Mouse (Mus musculus) kidney, embryonic 15.5 days (tissue): ENCODE measurements at regions not wholly inside any gene's neighbourhood (a gene's known extent, or its start where the extent isn't known, plus 50 kb on each side); places are given as distances from the start of the nearest gene placed in this dataset.

Source experiments
- ATAC-seq: fragments of 200-750 bp; cut with Nextera tagmentation; replicated peaks from 2 replicates; pipeline ENCODE4 v1.8.0; 2017; ENCODE audit warnings: moderate TSS enrichment; ENCODE audit not compliant: low FRiP score
- H3K27ac ChIP-seq: fragments of 300-500 bp; sonication (generic); 2 replicates; pipeline ENCODE4 v1.5.1; 2015; ENCODE audit warnings: mild to moderate bottlenecking, inconsistent platforms
- H3K27me3 ChIP-seq: fragments of 300-500 bp; sonication (generic); 2 replicates; pipeline ENCODE4 v1.6.1; 2015; ENCODE audit warnings: inconsistent platforms
- H3K36me3 ChIP-seq: fragments of 300-500 bp; sonication (generic); 2 replicates; pipeline ENCODE4 v1.6.1; 2015; ENCODE audit warnings: inconsistent platforms
- H3K4me1 ChIP-seq: fragments of 300-500 bp; sonication (generic); 2 replicates; pipeline ENCODE4 v1.6.1; 2015; ENCODE audit warnings: inconsistent platforms
- H3K4me2 ChIP-seq: fragments of 300-500 bp; sonication (generic); 2 replicates; pipeline ENCODE4 v1.6.1; 2015; ENCODE audit warnings: moderate library complexity, mild to moderate bottlenecking, inconsistent platforms
- H3K4me3 ChIP-seq: fragments of 300-500 bp; sonication (generic); replicated peaks from 2 replicates; pipeline ENCODE4 v1.5.1; 2015; ENCODE audit warnings: mild to moderate bottlenecking, inconsistent platforms
- H3K9ac ChIP-seq: fragments of 300-500 bp; sonication (generic); 2 replicates; pipeline ENCODE4 v1.6.1; 2015; ENCODE audit warnings: mild to moderate bottlenecking, inconsistent platforms
- H3K9me3 ChIP-seq: fragments of 300-500 bp; sonication (generic); replicated peaks from 2 replicates; pipeline ENCODE4 v1.6.1; 2016; ENCODE audit warnings: inconsistent platforms
- WGBS: fragments of 180-500 bp; shearing (Covaris S2); methylation state at CpG from one replicate; pipeline ENCODE4 v1.1.7; 2015; ENCODE audit warnings: mixed read lengths; 5-methylcytosine and 5-hydroxymethylcytosine counted together

GRCm38 (mm10) chr8:92005091-92005490 lies 203.2 kb upstream of the Irx3 start:
- 0 out of 2 replicates have a peak, but pooled peaks cover 3% of the 10 kb centered on the region for H3K9me3 ChIP-seq
- H3K4me3 ChIP-seq = no peak overlapping the region
- H3K9ac ChIP-seq = no peak overlapping the region
- peaks cover 17% of the 10 kb centered on the region for H3K4me1 ChIP-seq
- H3K27ac ChIP-seq = no peak overlapping the region
- 84% methylated on average over 2 of the region's 2 CpGs for WGBS
- peaks cover 59% of the 10 kb centered on the region for H3K27me3 ChIP-seq
- H3K4me2 ChIP-seq = no peak overlapping the region
- H3K36me3 ChIP-seq = no peaks in the 10 kb centered on the region
- ATAC-seq = no peak

DNA sequence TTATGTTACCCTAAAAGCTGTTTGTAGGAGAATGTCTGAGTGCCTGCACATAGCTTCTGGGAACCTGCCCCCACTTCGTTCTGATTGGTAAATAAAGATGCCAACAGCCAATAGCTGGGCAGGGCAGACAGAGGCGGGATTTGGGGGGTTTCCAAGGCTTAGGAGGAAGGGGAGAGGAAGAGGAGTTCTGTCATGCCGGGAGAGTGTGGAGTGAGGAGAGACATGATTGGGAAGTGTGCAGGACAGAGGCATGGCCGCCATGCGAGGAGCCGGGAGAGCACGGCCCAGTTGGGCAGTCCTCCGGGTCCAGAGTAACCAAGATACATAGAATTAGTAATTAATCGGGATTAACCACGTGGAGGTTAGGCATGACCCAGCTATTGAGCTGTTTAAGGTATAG lies 202.7 kb upstream of the Irx3 start:
- H3K9ac ChIP-seq = no peak overlapping the region
- WGBS = 76% methylated on average over 10 of the region's 10 CpGs
- H3K4me3 ChIP-seq = no peak overlapping the region
- no peak overlapping the region for H3K4me2 ChIP-seq
- peaks cover 55% of the 10 kb centered on the region for H3K27me3 ChIP-seq
- no peak for ATAC-seq
- H3K27ac ChIP-seq = no peak overlapping the region
- no peaks in the 10 kb centered on the region for H3K36me3 ChIP-seq
- H3K4me1 ChIP-seq = peaks cover 12% of the 10 kb centered on the region
- H3K9me3 ChIP-seq = 0 out of 2 replicates have a peak, but pooled peaks cover 3% of the 10 kb centered on the region

DNA sequence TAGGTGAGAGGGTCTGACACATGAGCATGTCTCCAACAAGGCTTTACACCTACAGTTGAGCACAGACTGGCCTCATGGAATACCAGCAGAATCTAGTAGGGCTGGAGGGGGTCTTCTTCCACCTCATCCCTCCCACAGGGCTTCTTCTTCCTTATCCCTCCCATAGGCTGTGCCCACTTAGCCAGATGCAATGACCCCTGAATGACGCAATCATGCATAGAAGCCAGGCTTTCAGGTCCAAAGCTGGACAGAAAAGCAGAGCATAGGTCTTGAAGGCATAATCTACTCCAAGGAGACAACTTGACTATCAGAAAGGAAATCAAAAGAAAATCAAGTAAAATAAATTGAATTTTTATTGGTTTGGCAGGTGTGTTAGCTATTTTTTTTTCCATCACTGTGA lies 198.5 kb upstream of the Irx3 start:
- H3K9me3 ChIP-seq = 0 out of 2 replicates have a peak, but pooled peaks cover 8% of the 10 kb centered on the region
- H3K4me1 ChIP-seq = peaks cover 17% of the 10 kb centered on the region
- 86% methylated on average over 1 of the region's 1 CpGs for WGBS
- no peak overlapping the region for H3K27ac ChIP-seq
- H3K36me3 ChIP-seq = no peaks in the 10 kb centered on the region
- H3K9ac ChIP-seq = no peak overlapping the region
- no peak overlapping the region for H3K4me2 ChIP-seq
- H3K4me3 ChIP-seq = no peak overlapping the region
- no peak for ATAC-seq
- peaks cover 54% of the 10 kb centered on the region for H3K27me3 ChIP-seq

- no peak overlapping the region for H3K9ac ChIP-seq
- H3K4me3 ChIP-seq = no peak overlapping the region
- H3K4me1 ChIP-seq = peaks cover 17% of the 10 kb centered on the region
- H3K27me3 ChIP-seq = peaks cover 60% of the 10 kb centered on the region
- ATAC-seq = no peak
- no peak overlapping the region for H3K4me2 ChIP-seq
- H3K27ac ChIP-seq = no peak overlapping the region
- 0 out of 2 replicates have a peak, but pooled peaks cover 8% of the 10 kb centered on the region for H3K9me3 ChIP-seq
- no peaks in the 10 kb centered on the region for H3K36me3 ChIP-seq
- 65% methylated on average over 5 of the region's 5 CpGs for WGBS
Measured at GRCm38 (mm10) chr8:91999661-92000060, 197.8 kb upstream of the Irx3 start.

DNA sequence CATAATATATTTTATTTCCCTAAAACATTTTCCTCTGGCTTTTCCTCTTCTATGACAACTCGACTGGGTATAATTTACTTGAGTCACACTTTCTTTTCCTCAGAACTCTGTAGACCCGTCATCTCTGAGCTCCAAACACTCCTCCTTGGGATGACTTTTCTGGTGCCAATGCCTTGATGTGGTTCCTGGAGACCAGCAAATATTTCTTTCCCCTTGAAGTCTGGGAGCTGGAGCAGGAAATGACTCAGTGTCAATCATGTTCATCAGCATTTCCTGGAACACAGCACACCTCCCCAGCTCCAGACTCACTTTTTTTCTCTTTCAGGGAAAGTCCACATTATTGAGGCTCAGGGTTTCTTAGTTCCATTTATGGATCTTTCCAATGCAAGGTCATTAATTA lies 197.3 kb upstream of the Irx3 start:
- H3K4me1 ChIP-seq = peaks cover 17% of the 10 kb centered on the region
- H3K4me2 ChIP-seq = no peak overlapping the region
- H3K4me3 ChIP-seq = no peak overlapping the region
- ATAC-seq = no peak
- 0 out of 2 replicates have a peak, but pooled peaks cover 8% of the 10 kb centered on the region for H3K9me3 ChIP-seq
- no peak overlapping the region for H3K27ac ChIP-seq
- H3K9ac ChIP-seq = no peak overlapping the region
- no peaks in the 10 kb centered on the region for H3K36me3 ChIP-seq
- peaks cover 64% of the 10 kb centered on the region for H3K27me3 ChIP-seq
- WGBS = 69% methylated on average over 2 of the region's 2 CpGs

DNA sequence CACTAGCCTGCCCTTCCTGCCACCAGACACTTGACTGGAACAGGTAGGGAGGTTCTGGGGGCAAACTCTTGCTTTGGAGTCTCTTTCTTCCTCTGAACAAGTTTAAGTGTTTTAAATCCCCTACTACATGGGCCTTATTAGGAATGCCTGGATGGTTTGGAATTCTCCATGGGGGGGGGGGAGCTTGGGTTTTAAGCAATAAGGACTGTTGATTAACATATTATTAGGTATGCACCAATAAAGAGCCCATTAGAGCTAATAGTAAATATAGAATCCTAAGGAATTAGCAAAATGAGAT lies 196.0 kb upstream of the Irx3 start:
- Histone ChIP-seq H3K4me1 (peaks cover 17% of the 10 kb centered on the region), H3K9ac (no peak overlapping the region), H3K27me3 (peaks cover 78% of the 10 kb centered on the region), H3K4me3 (no peak overlapping the region), H3K4me2 (no peak overlapping the region), H3K27ac (no peak overlapping the region), H3K9me3 (0 out of 2 replicates have a peak, but pooled peaks cover 5% of the 10 kb centered on the region), H3K36me3 (no peaks in the 10 kb centered on the region)
- ATAC-seq = no peak

- H3K9me3 ChIP-seq = 0 out of 2 replicates have a peak, but pooled peaks cover 5% of the 10 kb centered on the region
- peaks cover 81% of the 10 kb centered on the region for H3K27me3 ChIP-seq
- WGBS = 22% methylated on average over 26 of the region's 26 CpGs
- no peak overlapping the region for H3K4me2 ChIP-seq
- peaks cover 17% of the 10 kb centered on the region for H3K4me1 ChIP-seq
- no peak overlapping the region for H3K9ac ChIP-seq
- no peak overlapping the region for H3K4me3 ChIP-seq
- no peak overlapping the region for H3K27ac ChIP-seq
- ATAC-seq = no peak
- H3K36me3 ChIP-seq = no peaks in the 10 kb centered on the region
Measured at GRCm38 (mm10) chr8:91997023-91997891, 195.4 kb upstream of the Irx3 start.

GRCm38 (mm10) chr8:91996305-91997022 lies 194.6 kb upstream of the Irx3 start:
- 0 out of 2 replicates have a peak, but pooled peaks cover 5% of the 10 kb centered on the region for H3K9me3 ChIP-seq
- H3K36me3 ChIP-seq = no peaks in the 10 kb centered on the region
- no peak overlapping the region for H3K4me3 ChIP-seq
- no peak for ATAC-seq
- no peak overlapping the region for H3K4me2 ChIP-seq
- H3K27ac ChIP-seq = no peak overlapping the region
- peaks cover 80% of the 10 kb centered on the region for H3K27me3 ChIP-seq
- peaks cover 24% of the 10 kb centered on the region for H3K4me1 ChIP-seq
- no peak overlapping the region for H3K9ac ChIP-seq
- 38% methylated on average over 10 of the region's 10 CpGs for WGBS

DNA sequence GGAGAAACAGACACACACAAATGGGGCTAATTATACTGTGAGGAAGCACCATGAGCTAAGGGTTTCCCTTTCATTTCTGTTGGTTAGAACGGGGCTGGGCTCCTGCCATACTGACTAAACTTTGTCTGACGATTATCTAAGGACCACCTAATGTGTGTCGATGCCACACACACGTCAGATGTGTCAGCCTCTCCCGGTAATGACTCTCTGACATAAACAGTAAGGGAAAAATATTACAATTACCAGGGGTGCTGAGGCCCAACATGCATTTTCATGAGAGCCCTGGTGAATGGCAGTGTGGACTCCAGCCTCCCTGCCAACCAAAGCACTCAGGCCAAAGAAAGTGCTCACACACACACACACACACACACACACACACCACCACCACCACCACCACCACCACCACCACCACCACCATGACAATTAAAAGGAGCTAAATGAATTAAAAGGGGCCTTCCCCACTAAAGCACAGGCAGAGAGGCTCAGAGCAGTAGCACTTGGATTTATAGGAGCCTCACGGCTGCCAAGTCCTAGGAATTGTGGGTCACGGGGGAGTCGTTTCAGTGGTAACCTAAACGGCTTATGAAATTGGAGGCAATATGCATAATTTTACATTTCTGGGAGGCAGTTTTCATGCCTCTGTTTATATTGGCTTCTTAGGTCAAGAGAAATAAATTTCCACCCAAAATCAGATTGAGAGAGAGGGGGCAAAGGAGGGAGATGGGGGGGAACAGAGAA lies 193.7 kb upstream of the Irx3 start:
- no peak for ATAC-seq
- H3K9ac ChIP-seq = no peak overlapping the region
- no peak overlapping the region for H3K4me3 ChIP-seq
- peaks cover 26% of the 10 kb centered on the region for H3K4me1 ChIP-seq
- H3K27ac ChIP-seq = no peak overlapping the region
- H3K4me2 ChIP-seq = no peak overlapping the region
- no peaks in the 10 kb centered on the region for H3K36me3 ChIP-seq
- H3K9me3 ChIP-seq = 0 out of 2 replicates have a peak, but pooled peaks cover 5% of the 10 kb centered on the region
- peaks cover 81% of the 10 kb centered on the region for H3K27me3 ChIP-seq
- 53% methylated on average over 9 of the region's 9 CpGs for WGBS

GRCm38 (mm10) chr8:91991542-91992452 lies 189.9 kb upstream of the Irx3 start:
- H3K36me3 ChIP-seq = no peaks in the 10 kb centered on the region
- peaks cover 23% of the 10 kb centered on the region for H3K4me1 ChIP-seq
- no peak overlapping the region for H3K4me3 ChIP-seq
- peaks cover 85% of the 10 kb centered on the region for H3K27me3 ChIP-seq
- H3K27ac ChIP-seq = no peak overlapping the region
- H3K4me2 ChIP-seq = no peak overlapping the region
- H3K9me3 ChIP-seq = no peaks in the 10 kb centered on the region
- 51% methylated on average over 25 of the region's 25 CpGs for WGBS
- no peak for ATAC-seq
- no peak overlapping the region for H3K9ac ChIP-seq

- no peak for ATAC-seq
- Histone ChIP-seq H3K9ac (no peak overlapping the region), H3K27me3 (peaks cover 84% of the 10 kb centered on the region), H3K36me3 (no peaks in the 10 kb centered on the region), H3K4me2 (no peak overlapping the region), H3K4me1 (peaks cover 15% of the 10 kb centered on the region), H3K4me3 (no peak overlapping the region), H3K9me3 (no peaks in the 10 kb centered on the region), H3K27ac (0 out of 2 replicates have a peak overlapping the region, but pooled peaks have one; percentile 22)
- WGBS = 41% methylated on average over 5 of the region's 5 CpGs
Measured at GRCm38 (mm10) chr8:91990952-91991351, 189.1 kb upstream of the Irx3 start.
